Mouse (Mus musculus): Measurements from ENCODE around the gene Gng4.

Gng4 gene

GRCm38 (mm10) chr13:13820234-13821123, 36.6 kb downstream of the Gng4 start:
- no peak for DNase-seq

GRCm38 (mm10) chr13:13824946-13825345, 41.1 kb downstream of the Gng4 start:
- DNase-seq, result no peak

- DNase-seq, result no peak
These were observed 42.7 kb downstream of the Gng4 start for GRCm38 (mm10) chr13:13826533-13826932.

GRCm38 (mm10) chr13:13828125-13828524, 44.3 kb downstream of the Gng4 start:
- no peak for DNase-seq

GRCm38 (mm10) chr13:13830469-13831074, 46.7 kb downstream of the Gng4 start:
- no peak for DNase-seq

- peak; percentile 8 for DNase-seq
These were observed 51.3 kb downstream of the Gng4 start for GRCm38 (mm10) chr13:13835180-13835579.

GRCm38 (mm10) chr13:13845021-13845420, 61.2 kb downstream of the Gng4 start:
- DNase-seq, result no peak

GRCm38 (mm10) chr13:13847075-13847599, 63.3 kb downstream of the Gng4 start:
- DNase-seq, result no peak

GRCm38 (mm10) chr13:13857190-13857589, 73.3 kb downstream of the Gng4 start:
- no peak for DNase-seq

GRCm38 (mm10) chr13:13862346-13862745, 78.5 kb downstream of the Gng4 start:
- DNase-seq, result peak; percentile 7

GRCm38 (mm10) chr13:13862941-13863340, 79.1 kb downstream of the Gng4 start:
- no peak for DNase-seq

- DNase-seq, result no peak
These were observed 82.5 kb downstream of the Gng4 start for GRCm38 (mm10) chr13:13866339-13866738.

- DNase-seq, result peak; percentile 12
These were observed 83.4 kb downstream of the Gng4 start for GRCm38 (mm10) chr13:13867078-13867759.

GRCm38 (mm10) chr13:13867922-13868321, 84.1 kb downstream of the Gng4 start:
- DNase-seq, result peak; percentile 51

All from embryo, embryonic 11 days (tissue).